Mouse (Mus musculus) lung, postnatal 0 days (tissue): ENCODE results near the gene Nfix. TPM values are rescaled to one million over a fixed set of nuclear protein-coding genes. Genes with fewer than 3 reads are reported as not detected.

Experiments
- ATAC-seq: fragments of 200-750 bp; cut with Nextera tagmentation; 2 replicates; pipeline ENCODE4 v1.8.0; 2017; ENCODE audit warnings: moderate library complexity
- DNase-seq: peaks from one replicate; pipeline ENCODE4 v3.0.0-alpha.2; 2016; ENCODE audit warnings: low spot score
- H3K27ac ChIP-seq: fragments of 300-500 bp; sonication (generic); 2 replicates; pipeline ENCODE4 v1.5.1; 2014; ENCODE audit warnings: antibody characterized with exemption, mild to moderate bottlenecking, low read length, mixed read lengths
- H3K27me3 ChIP-seq: fragments of 300-500 bp; sonication (generic); replicated peaks from 2 replicates; pipeline ENCODE4 v1.6.1; 2014; ENCODE audit warnings: low read length, mixed read lengths; ENCODE audit not compliant: insufficient read depth
- H3K36me3 ChIP-seq: fragments of 300-500 bp; sonication (generic); 2 replicates; pipeline ENCODE4 v1.6.1; 2014; ENCODE audit warnings: low read length, mixed read lengths; ENCODE audit not compliant: insufficient read depth
- H3K4me1 ChIP-seq: fragments of 300-500 bp; sonication (generic); 2 replicates; pipeline ENCODE4 v1.6.1; 2014; ENCODE audit warnings: antibody characterized with exemption, low read depth, low read length, mixed read lengths; ENCODE audit not compliant: insufficient read depth
- H3K4me2 ChIP-seq: fragments of 300-500 bp; sonication (generic); replicated peaks from 2 replicates; pipeline ENCODE4 v1.6.1; 2014; ENCODE audit warnings: low read depth, mild to moderate bottlenecking, low read length, moderate library complexity, mixed read lengths
- H3K4me3 ChIP-seq: fragments of 300-500 bp; sonication (generic); 2 replicates; pipeline ENCODE4 v1.5.1; 2014; ENCODE audit warnings: low read depth, low read length
- H3K9ac ChIP-seq: fragments of 300-500 bp; sonication (generic); replicated peaks from 2 replicates; pipeline ENCODE4 v1.6.1; 2014; ENCODE audit warnings: low read depth, mild to moderate bottlenecking
- H3K9me3 ChIP-seq: fragments of 300-500 bp; sonication (generic); 2 replicates; pipeline ENCODE4 v1.6.1; 2016; ENCODE audit warnings: low read length, mixed read lengths
- CTCF ChIP-seq: IDR thresholded peaks from 2 replicates; pipeline ENCODE4 v1.5.1; 2016; ENCODE audit warnings: antibody characterized with exemption, mild to moderate bottlenecking
- EP300 ChIP-seq: IDR thresholded peaks from 2 replicates; pipeline ENCODE4 v1.6.1; 2016; ENCODE audit warnings: antibody characterized with exemption, mild to moderate bottlenecking, control low read depth
- WGBS: fragments of 180-500 bp; shearing (Covaris S2); extraction: QIAGEN DNeasy Blood & Tissue Kit; methylation state at CpG from one replicate; pipeline ENCODE4 v1.1.7; 2014; 5-methylcytosine and 5-hydroxymethylcytosine counted together
- polyA plus RNA-seq: library from polyadenylated mRNA; unstranded; fragments of >200 nt; fragmentation: Nextera tagmentation; extraction: Ambion mirVana; gene quantifications from 2 replicates; pipeline ENCODE4 v1.2.1, GENCODE M21; 2015

Gene Nfix
- polyA plus RNA-seq, 1 experiment from 2014 or later: 38.8 TPM

DNA sequence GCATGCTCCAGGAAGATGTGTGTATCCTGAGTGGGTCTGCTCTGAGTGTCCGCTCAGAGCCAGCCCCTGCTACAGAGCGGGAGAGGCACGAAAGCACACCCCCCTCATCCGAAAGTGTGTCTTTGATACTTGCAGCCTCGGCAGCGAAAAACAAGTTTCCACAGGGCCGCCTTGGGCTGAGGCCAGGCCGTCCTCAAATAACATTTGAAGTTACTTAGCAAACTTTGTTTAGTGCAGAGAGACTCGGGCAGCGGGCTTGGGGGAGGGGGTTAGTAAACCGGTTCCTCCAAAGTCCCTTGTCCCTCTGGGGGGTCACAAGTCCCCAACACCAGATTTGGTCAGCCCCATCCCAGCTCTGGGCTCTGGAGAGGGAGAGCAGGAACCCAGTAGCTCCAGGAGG is 11.2 kb downstream of the Nfix start:
- WGBS: 12% methylated on average over 11 of the region's 11 CpGs
- Histone ChIP-seq H3K36me3 (no peaks in the 10 kb centered on the region), H3K27ac (peak overlapping the region; percentile 57; the same call in 1 of the 2 replicates), H3K9me3 (no peaks in the 10 kb centered on the region), H3K4me1 (peaks cover 43% of the 10 kb centered on the region), H3K9ac (no peak overlapping the region), H3K27me3 (0 out of 2 replicates have a peak, but pooled peaks cover 3% of the 10 kb centered on the region), H3K4me2 (0 out of 2 replicates have a peak overlapping the region, but pooled peaks have one; percentile 17), H3K4me3 (no peak overlapping the region)
- DNase-seq (peak; percentile 84), ATAC-seq (peak; percentile 50)
- no peak for TF ChIP-seq EP300
- TF ChIP-seq CTCF: 0 out of 2 replicates have a peak, but pooled peaks have one; percentile 3

DNA sequence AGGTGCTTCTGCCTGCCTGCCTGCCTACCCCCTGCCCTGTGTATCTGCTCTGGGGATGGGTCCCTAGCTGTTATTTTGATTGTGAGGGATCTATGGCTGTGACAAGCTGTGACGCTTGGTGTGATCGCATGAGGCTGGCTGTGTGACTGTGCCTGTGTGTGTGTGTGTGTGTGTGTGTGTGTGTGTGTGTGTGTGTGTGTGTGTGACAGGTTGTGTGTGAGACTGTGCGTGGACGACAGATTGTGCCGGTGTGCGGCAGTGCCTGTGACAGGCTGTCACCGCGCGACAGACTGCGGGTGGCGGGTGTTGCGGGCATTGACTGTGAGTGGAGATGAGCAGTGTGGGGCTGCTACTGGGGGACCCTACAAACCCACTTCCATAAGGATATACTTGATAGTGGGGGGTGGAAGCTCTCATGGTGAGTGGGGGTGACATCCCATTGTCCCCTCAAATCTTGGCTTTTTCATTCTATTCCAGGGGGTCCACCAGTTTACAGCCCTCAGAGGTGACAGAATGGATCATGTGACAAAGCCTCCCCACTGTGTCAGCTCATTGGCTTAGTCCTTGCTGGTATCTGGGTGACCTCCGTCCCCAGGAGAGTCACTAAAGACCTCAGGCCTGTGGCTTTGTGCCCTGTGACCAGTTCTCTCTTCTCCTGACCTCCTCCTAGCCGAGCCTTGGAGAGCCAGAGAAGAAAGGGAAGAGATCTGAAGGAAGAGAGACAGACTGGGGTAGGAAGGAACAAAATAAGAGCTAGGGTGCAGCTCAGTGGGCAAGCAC is 12.4 kb downstream of the Nfix start:
- Histone ChIP-seq H3K27me3 (0 out of 2 replicates have a peak, but pooled peaks cover 3% of the 10 kb centered on the region), H3K4me3 (no peak overlapping the region), H3K27ac (no peak overlapping the region), H3K9ac (no peak overlapping the region), H3K4me1 (peaks cover 43% of the 10 kb centered on the region), H3K4me2 (no peak overlapping the region), H3K36me3 (no peaks in the 10 kb centered on the region), H3K9me3 (no peaks in the 10 kb centered on the region)
- DNase-seq (no peak), ATAC-seq (no peak)
- TF ChIP-seq CTCF: no peak
- TF ChIP-seq EP300: no peak
- 82% methylated on average over 14 of the region's 14 CpGs for WGBS

DNA sequence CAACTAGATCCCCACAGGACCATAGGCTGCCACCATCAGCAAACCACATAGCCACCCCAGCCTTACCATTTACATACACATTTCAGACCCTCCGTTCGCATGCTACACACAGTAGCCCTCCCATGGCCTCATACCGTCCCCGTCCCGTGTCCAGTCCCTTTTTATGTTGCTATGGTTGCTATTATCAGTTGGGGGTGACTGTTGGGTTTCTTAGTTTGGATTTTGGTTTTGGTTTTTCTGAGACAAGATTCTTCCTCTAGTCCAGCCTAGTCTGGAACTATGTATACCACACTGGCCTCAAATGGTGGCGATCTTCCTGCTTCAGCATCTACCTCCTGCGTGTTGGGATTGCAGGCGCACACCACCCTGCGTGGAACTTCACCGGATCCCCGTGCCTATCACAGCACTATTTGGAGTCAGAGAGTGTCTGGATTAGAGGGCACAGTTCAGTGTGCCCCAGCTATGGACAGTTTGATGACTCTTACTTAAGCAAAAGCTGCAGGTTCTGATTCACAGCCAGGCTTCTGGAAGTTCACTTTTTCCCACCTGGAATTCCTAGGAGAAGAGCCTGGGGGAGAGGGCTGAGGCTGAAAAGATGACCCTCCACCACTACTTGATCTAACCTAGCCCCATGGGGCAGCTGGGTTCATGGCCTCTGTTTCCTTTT is 13.2 kb downstream of the Nfix start:
- DNase-seq (no peak), ATAC-seq (no peak)
- peak overlapping the region; percentile 22; the same call in 1 of the 2 replicates for H3K4me2 ChIP-seq
- TF ChIP-seq CTCF (no peak), EP300 (no peak)
- no peak overlapping the region for H3K4me3 ChIP-seq
- WGBS: 58% methylated on average over 11 of the region's 11 CpGs
- H3K27me3 ChIP-seq: 0 out of 2 replicates have a peak, but pooled peaks cover 3% of the 10 kb centered on the region
- no peaks in the 10 kb centered on the region for H3K36me3 ChIP-seq
- peaks cover 43% of the 10 kb centered on the region for H3K4me1 ChIP-seq
- no peak overlapping the region for H3K27ac ChIP-seq
- H3K9me3 ChIP-seq: no peaks in the 10 kb centered on the region
- no peak overlapping the region for H3K9ac ChIP-seq

DNA sequence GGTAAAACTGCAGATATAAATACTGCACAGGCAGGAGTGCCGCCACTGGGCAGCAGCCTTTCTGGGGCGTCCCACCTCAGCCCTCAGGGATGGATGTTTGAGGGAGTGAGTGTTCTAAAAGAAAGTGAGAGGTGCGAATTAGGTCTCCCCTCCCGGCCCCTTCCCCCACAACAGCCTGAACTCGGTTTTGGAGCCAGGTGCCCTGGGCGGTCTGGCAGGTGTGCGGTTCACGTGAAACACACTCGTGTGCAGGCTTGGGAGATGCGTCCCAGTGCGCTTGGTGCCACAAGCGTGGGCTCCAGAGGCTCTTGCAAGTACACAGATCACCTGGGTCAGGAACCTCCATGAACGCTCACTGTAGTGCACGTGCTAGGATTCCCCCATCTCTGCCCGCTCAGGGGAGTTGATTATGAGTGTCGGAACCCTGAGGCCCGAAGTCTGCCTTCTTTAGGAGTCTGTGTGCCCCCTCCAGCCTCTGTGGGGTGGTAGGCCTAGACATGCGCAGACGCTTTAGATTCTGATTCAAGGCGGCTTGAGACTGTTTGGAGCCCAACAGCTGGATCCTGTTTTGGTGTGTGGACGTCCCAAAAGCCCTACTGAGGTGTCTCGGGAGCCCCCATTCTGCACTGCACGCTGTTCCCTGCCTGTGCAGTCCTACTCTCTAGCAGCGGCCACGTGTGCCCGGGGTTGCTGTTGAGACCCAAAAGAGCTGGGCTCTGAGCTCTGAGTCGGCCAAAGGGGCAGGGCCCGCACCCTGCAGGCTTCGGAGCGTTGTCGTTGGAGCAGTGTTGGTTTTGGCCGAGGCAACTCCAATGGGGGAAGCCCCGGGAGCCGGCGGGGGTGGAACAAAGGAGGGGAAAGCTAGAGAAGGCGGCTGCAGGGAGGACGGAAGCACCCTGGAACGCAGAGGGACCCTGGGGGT is 14.1 kb downstream of the Nfix start:
- 27% methylated on average over 38 of the region's 38 CpGs for WGBS
- Histone ChIP-seq H3K4me2 (peak overlapping the region; percentile 22; the same call in 1 of the 2 replicates), H3K9me3 (no peaks in the 10 kb centered on the region), H3K4me3 (no peak overlapping the region), H3K27ac (no peak overlapping the region), H3K9ac (no peak overlapping the region), H3K36me3 (no peaks in the 10 kb centered on the region), H3K4me1 (peaks cover 46% of the 10 kb centered on the region), H3K27me3 (0 out of 2 replicates have a peak, but pooled peaks cover 3% of the 10 kb centered on the region)
- DNase-seq (peak; percentile 77), ATAC-seq (peak; percentile 55)
- TF ChIP-seq CTCF: no peak
- no peak for TF ChIP-seq EP300

DNA sequence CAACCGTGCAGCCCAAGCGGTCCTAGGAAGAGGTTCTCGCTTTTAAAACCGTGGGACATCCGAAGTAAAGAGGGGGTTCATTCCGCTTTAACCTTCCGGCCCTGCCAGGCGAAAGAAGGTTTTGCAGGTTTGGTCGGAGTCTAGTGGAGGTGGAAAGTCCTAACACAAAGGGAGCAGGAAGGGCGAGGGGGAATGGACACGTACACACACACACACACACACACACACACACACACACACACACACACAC is 14.7 kb downstream of the Nfix start:
- Histone ChIP-seq H3K9me3 (no peaks in the 10 kb centered on the region), H3K4me3 (no peak overlapping the region), H3K4me1 (peaks cover 41% of the 10 kb centered on the region), H3K9ac (no peak overlapping the region), H3K4me2 (peak overlapping the region; percentile 50; the same call in 1 of the 2 replicates), H3K27me3 (0 out of 2 replicates have a peak, but pooled peaks cover 3% of the 10 kb centered on the region), H3K36me3 (no peaks in the 10 kb centered on the region), H3K27ac (no peak overlapping the region)
- WGBS: 52% methylated on average over 10 of the region's 11 CpGs
- DNase-seq: no peak
- ATAC-seq: no peak
- TF ChIP-seq CTCF (no peak), EP300 (no peak)
